Mouse (Mus musculus): ENCODE results near the gene Dhx16. TPM values are rescaled to one million over a fixed set of nuclear protein-coding genes. Genes with fewer than 3 reads are reported as not detected.

Dhx16 gene
- total and polyA plus RNA-seq, 3 experiments: 79.2 to 101 TPM; not detected in 1

DNA sequence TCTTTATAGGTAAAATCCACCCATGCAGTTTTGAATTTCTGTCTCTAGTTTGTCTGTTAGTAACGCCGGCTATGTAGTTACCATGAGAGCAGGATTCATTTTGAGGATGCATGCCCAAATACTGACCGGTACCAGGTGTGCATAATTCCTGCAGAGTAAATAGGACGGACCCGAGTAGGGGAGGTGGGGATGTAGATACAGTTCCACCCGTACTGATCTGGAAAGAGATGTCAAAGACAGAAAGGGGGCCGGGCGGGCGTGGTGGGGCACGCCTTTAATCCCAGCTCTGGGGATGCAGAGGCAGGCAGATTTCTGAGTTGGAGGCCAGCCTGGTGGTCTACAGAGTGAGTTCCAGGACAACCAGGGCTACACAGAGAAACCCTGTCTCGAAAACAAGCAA, 37.6 kb upstream of the Dhx16 start:
- peak overlapping the region; percentile 86 for H3K9ac ChIP-seq (ENCODE audit: control insufficient read depth, low read depth, low read length, poor library complexity, severe bottlenecking)
- DNase-seq (ENCODE audit: low read depth, low spot score): no peak
- H3K4me1 ChIP-seq (ENCODE audit: control insufficient read depth in 1 of 2, insufficient read depth in 2 of 2, low read length in 2 of 2): peaks cover 0 to 22% of the 10 kb centered on the region in 2 experiments; a peak in 3 of 4 replicates
- H3K27ac ChIP-seq (ENCODE audit: control insufficient read depth, low read depth, low read length): peak overlapping the region; percentile 98
- no peaks in the 10 kb centered on the region for H3K27me3 ChIP-seq (ENCODE audit: control insufficient read depth in 1 of 2, insufficient read depth in 2 of 2, low read length in 2 of 2)
- TF ChIP-seq ZKSCAN1 (IDR thresholded peaks at IDR 0.05; ENCODE audit: low read depth, low read length): no peak
- TF ChIP-seq TCF12 (IDR thresholded peaks at IDR 0.05; ENCODE audit: low read depth, low read length): no peak
- TF ChIP-seq EP300 (IDR thresholded peaks at IDR 0.05; ENCODE audit: low read depth in 1 of 2, low read length in 2 of 2): no peak
- TF ChIP-seq ETS1 (IDR thresholded peaks at IDR 0.05; ENCODE audit: low read depth, low read length): no peak
- TF ChIP-seq CHD2 (IDR thresholded peaks at IDR 0.05; ENCODE audit: low read length): no peak
- no peak for TF ChIP-seq CTCF (IDR thresholded peaks at IDR 0.05 in 2 of 3, conservative IDR thresholded peaks at IDR 0.05 in 1 of 3; ENCODE audit: control insufficient read depth in 1 of 3, insufficient read depth in 1 of 3, low read depth in 2 of 3, low read length in 3 of 3, poor library complexity in 1 of 3, severe bottlenecking in 1 of 3)
- no peak for TF ChIP-seq MYC (IDR thresholded peaks at IDR 0.05; ENCODE audit: low read depth, low read length)
- no peak for TF ChIP-seq MEF2A (IDR thresholded peaks at IDR 0.05; ENCODE audit: extremely low read depth, insufficient replicate concordance, low read depth, low read length, poor library complexity, severe bottlenecking)
- no peak for TF ChIP-seq POLR2AphosphoS2 (IDR thresholded peaks at IDR 0.05; ENCODE audit: low read length)
- TF ChIP-seq MAFK (IDR thresholded peaks at IDR 0.05; ENCODE audit: borderline replicate concordance, low read depth, low read length): no peak
- no peak for TF ChIP-seq RAD21 (IDR thresholded peaks at IDR 0.05; ENCODE audit: low read depth, low read length)
- no peak for TF ChIP-seq NRF1 (IDR thresholded peaks at IDR 0.05; ENCODE audit: insufficient read depth, low read depth, low read length, poor library complexity, severe bottlenecking)
- TF ChIP-seq BHLHE40 (IDR thresholded peaks at IDR 0.05; ENCODE audit: borderline replicate concordance, low read depth, low read length): no peak
- no peak for TF ChIP-seq JUND (IDR thresholded peaks at IDR 0.05; ENCODE audit: low read depth, low read length)
- TF ChIP-seq GABPA (IDR thresholded peaks at IDR 0.05; ENCODE audit: low read depth, low read length): no peak
- TF ChIP-seq MAX (IDR thresholded peaks at IDR 0.05; ENCODE audit: low read length): no peak
- TF ChIP-seq RCOR1 (IDR thresholded peaks at IDR 0.05; ENCODE audit: low read depth, low read length): no peak
- TF ChIP-seq SIN3A (IDR thresholded peaks at IDR 0.05; ENCODE audit: low read length): no peak
- no peaks in the 10 kb centered on the region for H3K9me3 ChIP-seq (replicated peaks; ENCODE audit: insufficient read depth, low read length)
- H3K79me2 ChIP-seq (ENCODE audit: control insufficient read depth, insufficient read depth, low read length, poor library complexity): peaks cover 28% of the 10 kb centered on the region
- H3K36me3 ChIP-seq (ENCODE audit: control insufficient read depth in 1 of 2, insufficient read depth in 2 of 2, low read length in 2 of 2): peaks cover under 1 to 23% of the 10 kb centered on the region in 2 experiments; a peak in 2 of 4 replicates
- H3K4me3 ChIP-seq (ENCODE audit: control insufficient read depth in 1 of 2, insufficient read depth in 1 of 2, low read depth in 2 of 2, low read length in 2 of 2): peak overlapping the region; percentile 52 to 84

DNA sequence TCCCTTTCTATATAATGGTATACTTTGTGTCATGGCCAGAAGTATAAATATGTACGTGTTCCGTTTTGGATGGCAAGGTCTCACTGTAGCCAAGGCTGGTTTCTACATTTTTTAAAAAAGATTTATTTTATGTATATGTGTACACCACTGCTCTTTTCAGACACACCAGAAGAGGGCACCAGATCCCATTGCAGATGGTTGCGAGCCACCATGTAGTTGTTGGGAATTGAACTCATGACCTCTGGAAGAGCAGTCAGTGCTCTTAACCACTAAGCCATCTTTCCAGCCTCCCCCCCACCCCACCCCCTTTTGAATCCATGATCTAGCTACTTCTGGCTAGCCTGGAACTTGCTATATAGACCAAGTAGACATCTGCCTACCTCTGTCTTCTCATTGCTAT, 36.1 kb upstream of the Dhx16 start:
- peaks cover 0 to 22% of the 10 kb centered on the region in 2 experiments; a peak in 3 of 4 replicates for H3K4me1 ChIP-seq (ENCODE audit: control insufficient read depth in 1 of 2, insufficient read depth in 2 of 2, low read length in 2 of 2)
- no peak for DNase-seq (ENCODE audit: low read depth, low spot score)
- no peaks in the 10 kb centered on the region for H3K27me3 ChIP-seq (ENCODE audit: control insufficient read depth in 1 of 2, insufficient read depth in 2 of 2, low read length in 2 of 2)
- H3K4me3 ChIP-seq (ENCODE audit: control insufficient read depth in 1 of 2, insufficient read depth in 1 of 2, low read depth in 2 of 2, low read length in 2 of 2): no peak overlapping the region
- TF ChIP-seq TCF12 (IDR thresholded peaks at IDR 0.05; ENCODE audit: low read depth, low read length): no peak
- TF ChIP-seq CTCF (IDR thresholded peaks at IDR 0.05 in 2 of 3, conservative IDR thresholded peaks at IDR 0.05 in 1 of 3; ENCODE audit: control insufficient read depth in 1 of 3, insufficient read depth in 1 of 3, low read depth in 2 of 3, low read length in 3 of 3, poor library complexity in 1 of 3, severe bottlenecking in 1 of 3): peak in 1 of 3 experiments; percentile 41; a peak in 2 of 6 replicates
- no peak overlapping the region for H3K9ac ChIP-seq (ENCODE audit: control insufficient read depth, low read depth, low read length, poor library complexity, severe bottlenecking)
- H3K9me3 ChIP-seq (replicated peaks; ENCODE audit: insufficient read depth, low read length): no peaks in the 10 kb centered on the region
- H3K27ac ChIP-seq (ENCODE audit: control insufficient read depth, low read depth, low read length): no peak overlapping the region
- peaks cover 18% of the 10 kb centered on the region for H3K79me2 ChIP-seq (ENCODE audit: control insufficient read depth, insufficient read depth, low read length, poor library complexity)
- H3K36me3 ChIP-seq (ENCODE audit: control insufficient read depth in 1 of 2, insufficient read depth in 2 of 2, low read length in 2 of 2): peaks cover 4 to 24% of the 10 kb centered on the region in 2 experiments; a peak in 3 of 4 replicates
